Mouse (Mus musculus) embryo, embryonic 10 days (tissue): ENCODE data around the gene Pnma1.

ENCODE experiments used
- DNase-seq: peaks from one replicate; pipeline ENCODE4 v3.0.0-alpha.2; 2015; ENCODE audit warnings: low spot score

The Pnma1 gene

GRCm38 (mm10) chr12:84178652-84179445 is 30.6 kb upstream of the Pnma1 start:
- no peak for DNase-seq

- DNase-seq, result no peak
These were observed 29.8 kb upstream of the Pnma1 start for GRCm38 (mm10) chr12:84178052-84178451.

DNA sequence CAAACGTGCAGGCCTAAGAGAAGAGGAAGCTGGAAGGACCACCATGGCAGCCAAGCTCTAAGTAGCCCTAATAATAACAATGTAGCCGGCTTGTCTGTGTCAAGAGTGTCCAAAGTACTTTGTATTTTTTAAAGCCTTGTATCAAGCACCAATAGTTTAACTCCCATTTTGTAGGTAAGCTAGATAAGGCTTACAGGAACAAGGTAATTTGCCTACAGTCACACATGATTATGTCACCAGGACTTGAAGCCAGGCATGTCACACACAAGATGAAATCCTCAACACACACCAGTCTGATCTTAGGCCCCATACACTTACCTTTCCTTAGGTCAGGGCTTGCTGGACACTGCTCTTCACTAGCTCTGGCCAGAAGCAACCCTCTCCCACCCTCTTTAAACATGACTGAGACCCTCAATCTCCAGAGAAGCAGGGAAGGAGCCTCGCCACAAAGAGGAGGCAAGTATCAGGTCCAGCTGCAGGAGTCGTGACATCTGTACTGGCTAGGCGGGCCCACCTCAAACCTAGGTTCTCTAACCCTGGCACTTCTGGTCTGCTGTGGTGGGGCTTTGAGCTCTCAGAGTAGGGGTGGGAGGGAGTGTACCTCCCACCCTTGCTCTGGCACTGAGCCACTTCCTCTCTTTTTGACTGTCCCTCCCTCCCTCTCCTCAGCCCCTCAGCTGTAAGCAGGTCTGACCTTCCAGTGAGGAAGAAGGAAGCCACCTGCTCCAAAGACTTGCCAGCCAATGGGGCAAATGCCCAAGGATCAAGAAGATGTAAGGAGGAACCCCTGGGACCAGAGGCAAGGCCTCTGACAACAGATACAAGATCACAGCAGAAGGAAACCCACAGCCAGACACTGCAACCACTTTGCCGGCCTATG is 28.8 kb upstream of the Pnma1 start:
- DNase-seq, result no peak

- DNase-seq, result peak; percentile 62
These were observed 28.0 kb upstream of the Pnma1 start for GRCm38 (mm10) chr12:84176126-84176769.

DNA sequence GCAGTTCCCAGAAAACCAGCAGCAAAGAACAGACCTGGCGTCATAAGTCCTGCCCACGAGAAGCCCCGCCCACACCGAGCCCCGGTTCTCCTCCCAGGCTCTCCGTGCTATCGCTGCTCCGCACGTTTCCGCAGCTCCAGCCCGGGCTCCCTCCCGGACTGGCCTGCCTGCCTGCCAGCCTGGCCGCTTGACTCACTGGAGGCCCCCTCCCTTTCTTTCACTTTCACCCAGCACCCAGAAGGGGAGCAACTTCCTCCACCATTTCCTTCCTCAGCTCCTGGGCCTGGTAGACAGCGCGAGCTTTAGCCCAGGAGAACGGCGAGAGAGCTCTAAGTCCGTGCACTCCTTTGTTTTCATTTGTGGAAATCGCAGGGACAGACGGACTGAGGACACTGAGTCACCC is 27.4 kb upstream of the Pnma1 start:
- DNase-seq, result peak; percentile 81

GRCm38 (mm10) chr12:84174871-84175270 is 26.6 kb upstream of the Pnma1 start:
- peak; percentile 20 for DNase-seq

GRCm38 (mm10) chr12:84174190-84174811 is 26.0 kb upstream of the Pnma1 start:
- no peak for DNase-seq

DNA sequence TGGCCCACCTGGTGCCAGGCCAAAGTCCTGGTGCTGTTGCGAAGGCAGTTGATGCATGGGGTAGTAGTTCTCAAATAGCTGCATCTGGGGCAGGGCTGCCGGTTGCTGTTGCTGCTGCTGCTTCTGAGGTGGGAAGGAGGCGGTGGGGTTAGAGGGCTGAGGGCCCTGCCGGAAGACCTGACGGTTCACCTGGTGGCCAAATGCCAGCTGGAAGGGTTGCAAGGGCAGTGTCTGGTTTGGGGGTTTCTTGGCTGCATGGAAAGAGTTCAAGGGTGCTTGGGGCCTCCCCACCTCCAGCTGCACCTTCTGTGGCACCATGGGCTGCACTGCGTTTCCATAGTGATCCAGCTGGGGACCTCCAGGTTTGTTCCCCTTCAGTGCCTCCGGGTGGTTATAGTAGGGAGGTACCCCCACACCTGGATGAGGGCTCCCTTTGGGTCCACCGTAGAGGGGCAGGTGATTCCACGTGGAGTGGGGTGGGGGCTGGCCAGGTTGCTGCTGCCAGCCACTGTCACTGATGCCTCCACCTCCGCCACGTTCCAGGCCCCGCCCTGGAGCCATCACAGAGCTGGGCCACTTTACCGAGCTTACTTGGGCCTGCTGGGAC is 25.1 kb upstream of the Pnma1 start:
- no peak for DNase-seq

DNA sequence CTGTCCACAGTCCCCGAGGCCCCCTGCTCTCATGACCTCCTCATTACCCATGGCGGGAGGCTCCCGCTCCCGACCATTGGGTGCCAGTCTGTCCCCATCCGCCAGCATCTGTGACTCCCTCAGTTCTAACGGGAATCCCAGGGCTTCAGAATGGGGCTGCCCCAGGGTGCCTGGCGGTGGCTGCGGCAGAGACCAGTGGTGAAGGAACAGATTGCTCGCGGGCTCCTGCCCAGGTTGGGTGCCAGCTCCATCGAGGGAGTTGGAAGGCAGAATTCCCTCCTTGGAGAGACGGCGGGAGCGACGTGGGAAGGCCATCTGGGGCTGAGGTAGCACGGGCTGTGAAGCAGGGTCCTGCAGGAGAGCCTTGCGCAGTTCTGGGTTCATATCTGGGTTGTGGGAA is 24.6 kb upstream of the Pnma1 start:
- no peak for DNase-seq

DNA sequence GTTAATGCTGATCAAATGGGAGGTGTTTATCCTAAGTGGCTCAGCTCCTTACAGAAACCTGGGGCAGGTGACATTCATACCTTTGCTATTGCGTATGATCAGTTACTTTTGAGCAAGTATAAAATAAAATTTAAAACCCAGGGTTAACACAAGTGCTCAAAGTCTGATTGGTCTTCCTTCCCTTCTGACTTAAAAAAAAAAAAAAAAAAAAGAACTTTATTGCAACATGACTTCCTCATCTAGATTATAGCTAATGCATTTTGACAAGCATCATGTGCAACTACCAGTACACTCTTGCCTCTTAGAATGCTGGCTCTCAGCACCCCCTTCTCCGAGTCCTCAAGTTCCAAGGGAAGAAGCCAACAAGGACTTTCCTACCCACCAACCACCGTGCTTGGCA is 23.9 kb upstream of the Pnma1 start:
- no peak for DNase-seq

- no peak for DNase-seq
These were observed 22.3 kb upstream of the Pnma1 start for GRCm38 (mm10) chr12:84170610-84171009.

- peak; percentile 50 for DNase-seq
These were observed 17.5 kb upstream of the Pnma1 start for GRCm38 (mm10) chr12:84165631-84166373.

DNA sequence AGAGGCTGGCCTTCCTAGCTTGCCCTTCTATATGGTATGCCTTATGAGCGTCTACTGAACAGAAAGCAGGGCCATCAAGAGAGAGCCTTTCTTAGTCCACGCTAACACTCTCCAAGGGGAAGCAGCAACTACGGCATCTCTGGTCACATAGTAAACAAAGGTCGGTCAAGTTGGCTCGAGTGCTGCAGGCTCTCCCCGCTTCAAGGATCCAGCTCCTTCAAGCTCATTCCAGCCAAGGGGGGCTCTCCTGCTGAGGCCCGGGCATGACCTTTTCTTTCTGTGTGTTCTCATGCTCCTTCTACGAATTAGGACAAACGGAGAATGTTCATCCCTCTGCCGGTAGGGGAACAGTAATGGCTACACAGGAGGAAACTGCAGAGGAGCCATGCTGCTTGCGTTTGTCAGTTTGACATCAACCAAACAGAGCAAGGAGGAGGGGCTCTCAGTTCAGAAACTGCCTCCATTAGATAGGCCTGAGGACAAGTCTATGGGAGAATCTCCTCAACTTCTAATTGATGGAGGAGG is 15.4 kb upstream of the Pnma1 start:
- DNase-seq, result no peak

DNA sequence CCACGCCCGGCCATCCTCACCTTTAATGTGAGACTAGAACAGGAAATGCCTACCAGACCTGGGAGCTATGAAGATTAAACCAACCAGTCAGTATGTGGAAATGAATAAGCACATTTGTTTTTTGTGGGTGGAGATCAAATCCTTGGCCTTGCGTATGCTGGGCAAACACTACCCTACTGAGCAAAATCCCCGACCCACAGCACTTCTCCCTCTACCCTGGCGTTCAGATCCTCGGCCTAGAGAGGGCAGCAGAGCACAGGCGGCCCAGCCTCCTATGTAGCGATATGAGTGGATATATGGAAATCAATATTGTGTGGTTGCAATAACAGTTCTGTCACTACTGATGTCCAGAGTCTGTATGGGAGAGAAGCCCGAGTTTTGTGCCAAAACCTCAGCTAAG is 14.8 kb upstream of the Pnma1 start:
- no peak for DNase-seq

GRCm38 (mm10) chr12:84161616-84162433 is 13.5 kb upstream of the Pnma1 start:
- peak; percentile 59 for DNase-seq

DNA sequence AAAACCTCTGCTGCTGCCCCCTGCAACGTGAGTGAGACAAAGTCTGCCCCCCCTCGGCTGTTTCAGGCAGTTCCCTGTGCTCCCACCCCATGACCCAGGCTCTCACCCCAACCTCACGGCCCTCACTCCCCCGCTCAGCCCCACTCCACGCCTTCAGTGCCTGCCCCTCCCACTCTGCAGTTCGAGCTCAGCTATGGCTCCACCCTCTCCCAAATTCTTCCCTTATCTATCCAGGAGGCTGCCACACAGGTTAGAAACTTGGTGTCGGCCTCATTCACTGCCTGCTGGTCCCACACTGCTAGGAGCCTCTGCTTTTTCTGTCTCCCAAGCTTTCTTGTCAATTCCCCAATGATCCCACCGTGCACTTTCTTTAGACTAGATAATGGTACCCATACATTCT is 12.8 kb upstream of the Pnma1 start:
- no peak for DNase-seq

DNA sequence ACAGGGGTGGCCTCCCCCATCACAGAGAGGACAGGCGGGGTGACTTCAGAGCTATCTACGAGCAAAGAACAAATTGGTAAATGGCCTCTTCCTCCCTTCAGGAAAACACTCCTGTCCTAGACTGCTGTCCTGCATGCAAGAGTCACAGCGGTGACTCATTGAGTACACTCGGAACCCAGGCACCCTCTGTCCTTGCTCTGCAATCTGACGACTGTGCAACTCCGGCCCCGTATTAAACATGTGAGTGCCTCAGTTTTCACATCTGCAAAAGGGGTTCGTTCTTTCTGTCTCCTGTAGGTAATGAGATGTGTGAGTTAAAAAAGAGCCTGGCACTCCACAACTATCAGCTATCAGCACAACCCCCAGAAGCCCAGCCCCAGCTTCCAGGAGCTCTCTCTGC is 12.2 kb upstream of the Pnma1 start:
- no peak for DNase-seq

DNA sequence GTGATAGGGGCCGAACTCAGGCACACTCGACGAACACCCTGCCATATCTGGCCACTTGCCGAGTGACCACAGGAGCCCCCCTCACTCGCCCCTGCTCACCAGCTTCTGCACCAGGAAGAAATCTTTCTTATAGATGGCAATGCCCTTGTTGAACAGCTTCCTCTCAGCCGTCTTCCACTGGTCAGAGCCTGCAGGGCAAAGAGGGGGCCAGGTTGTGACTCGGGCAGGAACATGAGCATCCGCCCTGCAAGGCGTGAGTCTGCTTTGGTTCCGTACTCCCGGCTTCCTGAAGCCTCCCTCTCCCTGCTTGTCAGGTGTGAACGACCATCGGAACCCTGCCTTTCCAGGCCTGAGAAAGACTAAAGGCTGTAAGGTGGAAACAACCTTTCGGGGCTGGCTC is 9.9 kb upstream of the Pnma1 start:
- no peak for DNase-seq

DNA sequence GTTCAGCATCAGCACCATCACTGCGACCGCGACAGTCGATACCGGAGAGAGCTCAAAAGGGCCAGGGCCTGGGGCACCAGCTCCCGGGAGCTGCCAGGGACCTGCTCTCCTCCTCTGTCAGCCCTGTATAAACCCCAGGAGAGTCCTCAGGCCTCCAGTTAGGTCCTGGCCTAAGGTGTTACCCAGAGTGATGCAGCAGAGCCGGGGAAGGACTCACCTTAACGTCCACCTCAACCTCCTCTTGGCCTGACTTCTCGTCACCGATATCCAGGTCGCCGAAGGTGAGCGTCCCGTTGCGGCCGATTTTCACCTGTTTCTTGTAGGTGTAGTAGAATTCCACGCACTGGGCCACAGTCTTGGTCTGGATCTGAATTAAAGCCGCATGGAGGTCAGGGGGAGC is 7.9 kb upstream of the Pnma1 start:
- DNase-seq, result no peak

GRCm38 (mm10) chr12:84155523-84155871 is 7.2 kb upstream of the Pnma1 start:
- no peak for DNase-seq
